Mouse (Mus musculus): ENCODE measurements at regions not wholly inside any gene's neighbourhood (a gene's known extent, or its start where the extent isn't known, plus 50 kb on each side); places are given as distances from the start of the nearest gene placed in this dataset.

DNA sequence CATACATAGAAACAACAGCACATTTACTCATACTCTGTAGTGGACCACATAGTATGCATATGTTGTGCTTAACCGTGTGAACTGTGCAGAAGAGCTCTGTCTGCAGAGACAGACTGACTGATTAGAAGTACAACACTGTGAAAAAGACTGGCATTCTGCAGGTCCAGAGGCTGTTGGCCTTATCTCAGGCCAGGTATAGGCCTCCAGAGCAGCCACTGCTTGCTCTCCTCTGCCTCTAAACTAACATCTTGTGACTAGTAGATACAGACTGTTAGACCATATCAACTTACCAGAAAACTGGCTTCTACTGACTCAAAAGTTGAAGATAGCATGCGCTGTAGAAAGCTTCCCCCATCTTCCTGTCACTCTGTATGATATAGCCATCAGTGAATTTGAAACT lies 73.5 kb upstream of the Pde7b start:
- no peak for TF ChIP-seq POLR2A (IDR thresholded peaks at IDR 0.05; ENCODE audit: insufficient read depth, low read depth, low read length)
- no peak for TF ChIP-seq CTCF (IDR thresholded peaks at IDR 0.05)
